Mouse (Mus musculus) CD4-positive, CD25-positive, alpha-beta regulatory T cell, adult 4 months (primary cell): ENCODE results near the gene Mri1. TPM values are rescaled to one million over a fixed set of nuclear protein-coding genes. Genes with fewer than 3 reads are reported as not detected.
"Not testable (repeated sequence)": the region's sequence is repeated elsewhere in the genome, so short reads cannot be mapped to it uniquely, and the experiment has no call there.

Experiments
- ATAC-seq: one replicate; pipeline ENCODE4 v1.8.0; 2017
- polyA plus RNA-seq, 2 experiments: library from polyadenylated mRNA; unstranded; fragments of 100-300 nt; shearing (Covaris generic); gene quantifications; one replicate each; pipeline ENCODE4 v1.2.1; 2017

Mri1 gene
- 1 to 10 TPM; 7.2 to 9.5 TPM for polyA plus RNA-seq

GRCm38 (mm10) chr8:84256822-84257610 lies at the start of gene Mri1:
Gene Mri1 (minus strand): TSS chr8:84257326.
- peak; percentile 79 for ATAC-seq

- ATAC-seq, result no peak
Measured at GRCm38 (mm10) chr8:84303951-84304350, 46.8 kb upstream of the Mri1 start.

- no peak for ATAC-seq
Measured at GRCm38 (mm10) chr8:84297029-84297785, 40.1 kb upstream of the Mri1 start.

- no peak for ATAC-seq
Measured at GRCm38 (mm10) chr8:84291688-84292087, 34.6 kb upstream of the Mri1 start.

- ATAC-seq, result no peak
Measured at GRCm38 (mm10) chr8:84291086-84291485, 34.0 kb upstream of the Mri1 start.

GRCm38 (mm10) chr8:84288892-84289291 lies 31.8 kb upstream of the Mri1 start:
- no peak for ATAC-seq

GRCm38 (mm10) chr8:84285665-84286064 lies 28.5 kb upstream of the Mri1 start:
- not testable (repeated sequence) for ATAC-seq

GRCm38 (mm10) chr8:84284608-84285063 lies 27.5 kb upstream of the Mri1 start:
- ATAC-seq, result no peak

GRCm38 (mm10) chr8:84280777-84281176 lies 23.7 kb upstream of the Mri1 start:
- no peak for ATAC-seq

GRCm38 (mm10) chr8:84276447-84276846 lies 19.3 kb upstream of the Mri1 start:
- no peak for ATAC-seq

GRCm38 (mm10) chr8:84273968-84274367 lies 16.8 kb upstream of the Mri1 start:
- ATAC-seq, result no peak

- ATAC-seq, result no peak
Measured at GRCm38 (mm10) chr8:84272302-84272701, 15.2 kb upstream of the Mri1 start.

- ATAC-seq, result peak; percentile 97
Measured at GRCm38 (mm10) chr8:84269950-84270773, 13.0 kb upstream of the Mri1 start, which contains the start of gene Ccdc130. Gene Ccdc130 (minus strand): TSS chr8:84270380.

- no peak for ATAC-seq
Measured at GRCm38 (mm10) chr8:84261098-84261497, 4.0 kb upstream of the Mri1 start.

- peak; percentile 82 for ATAC-seq
Measured at GRCm38 (mm10) chr8:84256458-84256821, 686 bp downstream of the Mri1 start.

- no peak for ATAC-seq
Measured at GRCm38 (mm10) chr8:84255858-84256257, 1.3 kb downstream of the Mri1 start.

- ATAC-seq, result peak; percentile 100
Measured at GRCm38 (mm10) chr8:84249257-84250170, 7.6 kb downstream of the Mri1 start, which contains the start of gene D8Ertd738e. Gene D8Ertd738e (minus strand): TSS chr8:84249719.

GRCm38 (mm10) chr8:84241821-84242220 lies 15.3 kb downstream of the Mri1 start:
- ATAC-seq, result no peak

GRCm38 (mm10) chr8:84241167-84241566 lies 16.0 kb downstream of the Mri1 start:
- no peak for ATAC-seq

GRCm38 (mm10) chr8:84237542-84238229 lies 19.4 kb downstream of the Mri1 start:
- ATAC-seq, result peak; percentile 23

- ATAC-seq, result peak; percentile 98
Measured at GRCm38 (mm10) chr8:84236998-84237473, 20.1 kb downstream of the Mri1 start, which contains the start of gene Zswim4. Gene Zswim4 (minus strand): TSS chr8:84237055.
